Mouse (Mus musculus) left cerebral cortex, adult 9 months (tissue): ENCODE measurements at regions not wholly inside any gene's neighbourhood (a gene's known extent, or its start where the extent isn't known, plus 50 kb on each side); places are given as distances from the start of the nearest gene placed in this dataset.
"Not testable (repeated sequence)": the region's sequence is repeated elsewhere in the genome, so short reads cannot be mapped to it uniquely, and the experiment has no call there.

ENCODE experiments used
- DNase-seq, 2 experiments: peaks; one replicate each; pipeline ENCODE4 v3.0.0; 2022; ENCODE audit warnings: low spot score in 2 of 2

DNA sequence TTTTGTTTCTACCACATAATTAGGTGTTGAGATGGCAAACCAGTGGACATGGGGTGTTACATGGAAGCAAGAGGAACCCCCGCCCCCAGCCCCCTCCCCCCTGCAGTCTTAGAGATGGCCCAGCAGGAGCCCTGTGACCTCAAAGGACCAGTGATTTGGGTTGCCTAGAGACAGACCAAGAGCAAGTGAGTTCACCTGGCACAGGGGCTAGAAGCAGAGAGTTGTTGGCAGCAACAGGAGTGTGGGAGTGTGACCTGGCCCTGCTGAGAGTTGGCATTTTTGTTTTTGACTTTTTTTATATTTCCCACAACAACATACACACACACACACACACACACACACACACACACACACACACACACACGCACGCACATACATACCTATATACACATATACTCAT is 987.9 kb downstream of the Cdh18 start:
- no peak for DNase-seq

GRCm38 (mm10) chr15:23537449-23537848 is 988.6 kb downstream of the Cdh18 start:
- DNase-seq, result no peak

- DNase-seq, result peak; percentile 17 to 35
These were observed 1011.3 kb downstream of the Cdh18 start for GRCm38 (mm10) chr15:23560136-23560535.

GRCm38 (mm10) chr15:23562181-23562580 is 1013.4 kb downstream of the Cdh18 start:
- DNase-seq, result no peak

DNA sequence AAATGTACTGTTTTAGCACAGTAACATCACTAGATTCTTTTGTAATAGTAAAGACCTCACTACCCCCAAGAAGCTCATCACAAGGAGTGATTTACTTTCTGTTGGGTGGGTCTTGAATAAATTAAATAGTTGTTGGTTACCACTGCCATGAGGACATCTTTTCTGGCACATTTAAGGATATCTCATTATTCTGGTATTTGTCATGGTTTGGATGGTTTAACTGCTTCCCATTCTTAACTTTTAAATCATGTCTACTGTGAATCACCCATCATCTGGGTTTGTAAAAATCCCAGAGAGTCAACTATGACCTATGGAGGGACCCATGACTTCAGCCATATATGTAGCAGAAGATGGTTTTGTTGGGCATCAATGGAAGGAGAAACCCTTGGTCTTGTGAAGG is 1016.2 kb downstream of the Cdh18 start:
- no peak for DNase-seq

- no peak for DNase-seq
These were observed 1018.2 kb downstream of the Cdh18 start for GRCm38 (mm10) chr15:23566886-23567655.

- not testable (repeated sequence) for DNase-seq
These were observed 1019.8 kb downstream of the Cdh18 start for GRCm38 (mm10) chr15:23568651-23569050.

DNA sequence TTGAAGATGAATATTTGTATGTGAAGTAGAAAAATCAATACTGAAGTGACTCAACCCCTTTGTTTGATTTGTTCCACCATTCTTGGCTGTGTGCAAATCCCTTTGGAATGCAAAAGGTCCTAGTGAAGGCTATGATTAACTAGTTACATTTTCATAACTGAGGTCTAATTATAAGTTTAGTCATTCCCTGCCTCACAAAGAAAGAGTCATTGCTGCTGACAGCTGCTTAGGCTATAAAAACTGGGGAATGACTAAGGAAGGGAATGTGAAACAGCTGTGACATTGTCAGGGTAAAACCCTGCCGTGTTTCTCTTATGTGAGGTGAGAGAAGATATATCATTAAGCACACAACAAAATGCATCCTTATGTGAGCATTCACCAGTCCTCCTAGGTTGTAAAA is 1033.1 kb downstream of the Cdh18 start:
- peak in 1 of 2 experiments; percentile 15 for DNase-seq

- DNase-seq, result no peak
These were observed 1041.6 kb downstream of the Cdh18 start for GRCm38 (mm10) chr15:23590451-23590850.

DNA sequence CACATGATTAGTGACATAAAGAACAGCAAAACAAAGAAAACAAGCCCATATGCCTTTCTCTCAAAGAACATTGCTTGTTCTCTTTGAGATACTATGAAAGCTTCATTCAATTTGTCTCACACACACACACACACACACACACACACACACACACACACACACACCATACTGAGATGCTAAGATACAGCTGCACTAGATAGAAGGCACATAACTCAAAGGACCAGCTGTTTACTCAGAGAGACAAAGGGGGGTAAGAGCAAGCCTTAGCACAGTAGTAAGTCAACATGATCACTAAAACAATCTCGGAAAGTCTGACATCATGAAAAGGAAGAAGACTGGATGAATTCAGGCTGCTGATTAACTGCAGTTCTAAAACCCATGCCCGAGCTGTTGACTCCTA is 1051.6 kb downstream of the Cdh18 start:
- DNase-seq, result no peak
